Mouse (Mus musculus): Measurements from ENCODE around the gene Evpl.

Evpl gene

GRCm38 (mm10) chr11:116198132-116198531 is 39.7 kb downstream of the Evpl start:
- Histone ChIP-seq H3K9me3 (ENCODE audit: low read length) (no peaks in the 10 kb centered on the region), H3K27me3 (ENCODE audit: insufficient read depth, low read length) (no peaks in the 10 kb centered on the region), H3K4me3 (replicated peaks; ENCODE audit: low read length) (peak overlapping the region; percentile 89), H3K36me3 (ENCODE audit: insufficient read depth, low read length) (peaks cover 14% of the 10 kb centered on the region), H3K4me1 (replicated peaks; ENCODE audit: low read depth, low read length) (peaks cover 24% of the 10 kb centered on the region)
- TF ChIP-seq CTCF (conservative IDR thresholded peaks at IDR 0.05; ENCODE audit: low read length) (no peak), NANOG (IDR thresholded peaks at IDR 0.05; ENCODE audit: borderline replicate concordance, low read length) (no peak), POU5F1 (IDR thresholded peaks at IDR 0.05; ENCODE audit: borderline replicate concordance, low read length) (no peak)

DNA sequence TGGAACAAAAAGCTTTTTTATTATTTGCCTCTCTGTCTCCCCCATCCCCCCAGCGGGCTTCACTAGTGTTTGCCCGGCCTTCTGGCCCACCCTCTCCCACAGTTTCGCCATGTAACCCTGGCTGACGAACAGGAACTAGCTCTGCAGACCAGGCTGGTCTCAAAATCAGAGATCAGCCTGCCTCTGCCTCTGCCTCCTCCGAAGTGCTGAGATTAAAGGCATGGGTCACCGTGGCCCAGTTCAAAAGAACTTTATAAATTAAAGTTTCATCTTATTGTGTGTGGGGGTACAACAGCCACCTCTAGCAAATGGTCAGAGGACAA is 40.3 kb downstream of the Evpl start:
- TF ChIP-seq CTCF (conservative IDR thresholded peaks at IDR 0.05; ENCODE audit: low read length) (no peak), NANOG (IDR thresholded peaks at IDR 0.05; ENCODE audit: borderline replicate concordance, low read length) (no peak), POU5F1 (IDR thresholded peaks at IDR 0.05; ENCODE audit: borderline replicate concordance, low read length) (no peak)

DNA sequence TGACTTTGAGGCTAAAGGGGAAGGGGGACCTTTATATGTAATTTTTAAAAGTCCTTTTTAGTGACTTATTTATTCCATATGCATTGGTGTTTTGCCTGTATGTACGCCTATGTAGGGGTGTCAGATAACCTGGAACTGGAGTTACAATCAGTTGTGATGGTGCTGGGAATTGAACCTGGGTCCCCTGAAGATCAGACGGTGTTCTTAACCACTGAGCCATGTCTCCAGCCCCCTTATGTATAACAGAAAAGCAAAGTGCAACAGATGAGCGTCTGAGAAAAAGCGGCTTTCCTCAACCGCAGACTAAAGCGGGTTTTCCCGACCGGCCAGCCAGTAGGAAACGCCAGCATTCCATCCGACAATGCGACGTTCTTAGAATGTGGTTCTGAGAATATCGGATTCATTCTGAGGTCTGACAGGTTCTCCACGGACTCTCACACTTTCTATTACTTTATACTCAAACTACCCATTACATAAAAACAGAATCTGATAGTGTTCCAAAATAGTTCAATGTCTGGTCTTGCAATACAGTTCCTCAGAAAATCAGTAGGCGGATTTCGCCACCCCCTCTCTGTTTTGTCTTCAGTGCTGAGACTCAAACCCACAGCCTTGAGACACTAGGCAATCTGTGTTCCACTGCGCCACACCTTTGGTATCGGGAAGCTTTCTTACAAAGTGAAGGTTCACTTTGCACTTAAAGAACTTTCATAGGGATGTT is 40.9 kb downstream of the Evpl start:
- H3K27me3 ChIP-seq (ENCODE audit: insufficient read depth, low read length) = no peaks in the 10 kb centered on the region
- H3K9me3 ChIP-seq (ENCODE audit: low read length) = no peaks in the 10 kb centered on the region
- peaks cover 27% of the 10 kb centered on the region for H3K4me1 ChIP-seq (replicated peaks; ENCODE audit: low read depth, low read length)
- TF ChIP-seq NANOG (IDR thresholded peaks at IDR 0.05; ENCODE audit: borderline replicate concordance, low read length) = no peak
- no peak for TF ChIP-seq CTCF (conservative IDR thresholded peaks at IDR 0.05; ENCODE audit: low read length)
- no peak for TF ChIP-seq POU5F1 (IDR thresholded peaks at IDR 0.05; ENCODE audit: borderline replicate concordance, low read length)
- H3K4me3 ChIP-seq (replicated peaks; ENCODE audit: low read length) = no peak overlapping the region
- peaks cover 14% of the 10 kb centered on the region for H3K36me3 ChIP-seq (ENCODE audit: insufficient read depth, low read length)

More for the DNA sequence above, 40.3 kb downstream of the Evpl start:
- H3K36me3 ChIP-seq (ENCODE audit: insufficient read depth, low read length) = peaks cover 14% of the 10 kb centered on the region
- H3K4me3 ChIP-seq (replicated peaks; ENCODE audit: low read length) = no peak overlapping the region
- H3K4me1 ChIP-seq (replicated peaks; ENCODE audit: low read depth, low read length) = peaks cover 24% of the 10 kb centered on the region
- H3K27me3 ChIP-seq (ENCODE audit: insufficient read depth, low read length) = no peaks in the 10 kb centered on the region
- H3K9me3 ChIP-seq (ENCODE audit: low read length) = no peaks in the 10 kb centered on the region

GRCm38 (mm10) chr11:116196336-116196735 is 41.5 kb downstream of the Evpl start:
- TF ChIP-seq POU5F1 (IDR thresholded peaks at IDR 0.05; ENCODE audit: borderline replicate concordance, low read length) (no peak), NANOG (IDR thresholded peaks at IDR 0.05; ENCODE audit: borderline replicate concordance, low read length) (no peak), CTCF (conservative IDR thresholded peaks at IDR 0.05; ENCODE audit: low read length) (no peak)
- H3K9me3 ChIP-seq (ENCODE audit: low read length) = no peaks in the 10 kb centered on the region
- no peak overlapping the region for H3K4me3 ChIP-seq (replicated peaks; ENCODE audit: low read length)

DNA sequence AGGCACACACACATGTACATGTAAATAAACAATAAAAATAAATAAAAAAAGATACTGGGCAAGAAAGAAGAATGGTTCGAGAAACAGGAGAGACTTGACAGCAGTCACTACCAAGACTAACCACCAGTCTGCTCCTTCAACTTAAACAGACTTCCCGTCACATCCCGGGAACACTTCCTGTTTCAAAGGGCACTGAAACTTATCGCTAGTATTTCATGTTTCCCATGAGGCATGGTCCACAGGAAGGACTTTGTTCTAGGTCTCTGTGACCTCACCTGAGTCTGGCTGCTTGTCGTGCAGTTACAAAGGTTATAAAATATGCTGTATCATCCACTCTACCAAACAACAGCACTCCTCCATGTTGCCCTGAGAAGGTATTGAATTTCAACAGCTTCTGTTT is 42.6 kb downstream of the Evpl start:
- Histone ChIP-seq H3K27me3 (ENCODE audit: insufficient read depth, low read length) (no peaks in the 10 kb centered on the region), H3K4me1 (replicated peaks; ENCODE audit: low read depth, low read length) (peaks cover 32% of the 10 kb centered on the region), H3K9me3 (ENCODE audit: low read length) (no peaks in the 10 kb centered on the region), H3K4me3 (replicated peaks; ENCODE audit: low read length) (no peak overlapping the region), H3K36me3 (ENCODE audit: insufficient read depth, low read length) (peaks cover 23% of the 10 kb centered on the region)
- TF ChIP-seq NANOG (IDR thresholded peaks at IDR 0.05; ENCODE audit: borderline replicate concordance, low read length) (no peak), POU5F1 (IDR thresholded peaks at IDR 0.05; ENCODE audit: borderline replicate concordance, low read length) (no peak), CTCF (conservative IDR thresholded peaks at IDR 0.05; ENCODE audit: low read length) (peak; percentile 15; the same call in 1 of the 2 replicates)

More at GRCm38 (mm10) chr11:116196336-116196735, 41.5 kb downstream of the Evpl start:
- H3K27me3 ChIP-seq (ENCODE audit: insufficient read depth, low read length) = no peaks in the 10 kb centered on the region
- H3K4me1 ChIP-seq (replicated peaks; ENCODE audit: low read depth, low read length) = peaks cover 28% of the 10 kb centered on the region
- peaks cover 15% of the 10 kb centered on the region for H3K36me3 ChIP-seq (ENCODE audit: insufficient read depth, low read length)

DNA sequence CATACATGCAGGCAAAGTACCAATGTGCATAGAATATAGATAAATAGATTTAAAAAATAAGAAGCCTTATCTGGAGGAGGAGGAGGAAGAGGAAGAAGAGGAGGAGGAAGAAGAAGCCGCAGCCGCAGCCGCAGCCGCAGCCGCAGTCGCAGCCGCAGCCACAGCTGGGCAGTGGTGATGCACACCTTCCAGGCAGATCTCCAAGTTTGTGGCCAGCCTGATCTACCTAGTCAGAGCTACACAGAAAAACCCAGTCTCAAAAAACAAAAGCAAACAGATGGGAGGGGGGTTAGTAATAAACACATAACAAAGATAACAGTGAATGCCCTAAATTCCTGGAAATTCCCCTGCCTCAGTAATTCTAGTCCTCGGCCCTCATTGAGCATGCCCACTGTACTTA is 43.3 kb downstream of the Evpl start:
- peaks cover 25% of the 10 kb centered on the region for H3K36me3 ChIP-seq (ENCODE audit: insufficient read depth, low read length)
- no peaks in the 10 kb centered on the region for H3K9me3 ChIP-seq (ENCODE audit: low read length)
- H3K27me3 ChIP-seq (ENCODE audit: insufficient read depth, low read length) = no peaks in the 10 kb centered on the region
- no peak for TF ChIP-seq NANOG (IDR thresholded peaks at IDR 0.05; ENCODE audit: borderline replicate concordance, low read length)
- no peak for TF ChIP-seq CTCF (conservative IDR thresholded peaks at IDR 0.05; ENCODE audit: low read length)
- TF ChIP-seq POU5F1 (IDR thresholded peaks at IDR 0.05; ENCODE audit: borderline replicate concordance, low read length) = no peak
- H3K4me3 ChIP-seq (replicated peaks; ENCODE audit: low read length) = no peak overlapping the region
- H3K4me1 ChIP-seq (replicated peaks; ENCODE audit: low read depth, low read length) = peaks cover 29% of the 10 kb centered on the region

GRCm38 (mm10) chr11:116187226-116187930 is 50.5 kb downstream of the Evpl start:
- H3K27me3 ChIP-seq (ENCODE audit: insufficient read depth, low read length) = no peaks in the 10 kb centered on the region
- 0 out of 2 replicates have a peak overlapping the region, but pooled peaks have one; percentile 23 for H3K4me3 ChIP-seq (replicated peaks; ENCODE audit: low read length)
- TF ChIP-seq CTCF (conservative IDR thresholded peaks at IDR 0.05; ENCODE audit: low read length) (no peak), POU5F1 (IDR thresholded peaks at IDR 0.05; ENCODE audit: borderline replicate concordance, low read length) (no peak), NANOG (IDR thresholded peaks at IDR 0.05; ENCODE audit: borderline replicate concordance, low read length) (no peak)
- H3K4me1 ChIP-seq (replicated peaks; ENCODE audit: low read depth, low read length) = peaks cover 36% of the 10 kb centered on the region
- H3K9me3 ChIP-seq (ENCODE audit: low read length) = no peaks in the 10 kb centered on the region
- H3K36me3 ChIP-seq (ENCODE audit: insufficient read depth, low read length) = peaks cover 60% of the 10 kb centered on the region

- Histone ChIP-seq H3K27me3 (ENCODE audit: insufficient read depth, low read length) (no peaks in the 10 kb centered on the region), H3K9me3 (ENCODE audit: low read length) (no peaks in the 10 kb centered on the region), H3K4me1 (replicated peaks; ENCODE audit: low read depth, low read length) (peaks cover 33% of the 10 kb centered on the region), H3K36me3 (ENCODE audit: insufficient read depth, low read length) (peaks cover 62% of the 10 kb centered on the region), H3K4me3 (replicated peaks; ENCODE audit: low read length) (no peak overlapping the region)
- TF ChIP-seq CTCF (conservative IDR thresholded peaks at IDR 0.05; ENCODE audit: low read length) (no peak), NANOG (IDR thresholded peaks at IDR 0.05; ENCODE audit: borderline replicate concordance, low read length) (no peak), POU5F1 (IDR thresholded peaks at IDR 0.05; ENCODE audit: borderline replicate concordance, low read length) (no peak)
These were observed 51.5 kb downstream of the Evpl start for GRCm38 (mm10) chr11:116186360-116186759.

Measured in E14TG2a.4 (cell line).